9 mouse cellular contexts compared by ENCODE assay signal in the genomic region with DNA sequence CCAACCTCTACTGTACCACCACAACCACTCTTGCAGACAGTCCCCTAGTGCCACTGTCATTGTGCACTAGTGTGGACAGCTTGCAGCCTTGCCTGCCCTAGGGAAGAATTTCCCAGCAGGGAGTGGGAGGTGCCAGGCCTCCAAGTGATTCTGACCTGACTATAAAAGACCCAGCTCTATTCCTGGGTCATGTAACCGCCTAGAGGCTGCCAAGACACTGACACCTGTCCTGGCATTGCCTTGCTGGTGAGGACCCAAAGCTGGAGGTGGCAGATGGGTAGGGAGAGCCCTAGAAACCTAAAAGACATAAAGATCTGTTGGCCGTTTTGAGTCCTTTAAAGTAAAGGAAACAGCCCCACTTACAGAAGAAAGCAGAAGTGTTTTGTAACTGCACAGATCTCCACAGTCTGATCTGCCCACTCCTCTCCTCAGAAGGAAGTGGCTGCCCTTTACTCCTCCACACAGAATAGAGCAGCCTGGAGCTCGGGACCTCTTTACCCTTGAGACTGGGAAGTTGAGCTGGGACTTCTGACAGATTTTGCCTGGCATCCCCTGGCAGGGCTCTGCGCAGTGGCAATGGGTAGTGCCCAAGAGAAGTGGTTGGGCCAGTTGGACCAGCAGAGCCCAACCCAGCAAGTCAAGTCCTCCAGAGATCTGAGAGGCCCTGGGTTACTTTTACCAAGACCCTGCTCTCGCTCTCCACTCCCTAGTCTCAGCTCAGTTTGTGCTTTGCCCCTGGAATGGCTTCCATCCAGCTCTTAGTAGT. TPM values are rescaled to one million over a fixed set of nuclear protein-coding genes. Genes with fewer than 3 reads are reported as not detected.
A peak's percentile ranks its signal among the peaks of the same experiment; 100 is the strongest.
DNase-seq lines count a peak whose midpoint lies in the region; ATAC-seq and TF ChIP-seq lines count a peak whose summit lies in the region.
"Had no signal": no experiment of that assay in that cellular context is flagged by ENCODE, and none has a peak within 500 bp of the region (broad histone marks: within the 10 kb centered on the region; RNA-seq: fewer than 3 reads in every experiment).

No protein-coding gene starts in this region.

- H3K36me3 ChIP-seq in G1E (replicated peaks) = no peaks in the 10 kb centered on the region
- H3K36me3 ChIP-seq in heart, embryonic 16.5 days (ENCODE audit: control insufficient read depth, insufficient read depth) = no peaks in the 10 kb centered on the region
- no peaks in the 10 kb centered on the region for H3K36me3 ChIP-seq in lung, embryonic 16.5 days (ENCODE audit: control insufficient read depth, insufficient read depth, low read length)
- no peaks in the 10 kb centered on the region for H3K36me3 ChIP-seq in forebrain, embryonic 15.5 days
- no peaks in the 10 kb centered on the region for H3K36me3 ChIP-seq in midbrain, embryonic 10.5 days
- H3K36me3 ChIP-seq: limb, embryonic 13.5 days had no signal

- no peak for TF ChIP-seq CTCF in G1E (IDR thresholded peaks at IDR 0.05; ENCODE audit: low read depth, low read length)

- H3K9ac ChIP-seq in heart, embryonic 16.5 days (ENCODE audit: low read length) = no peak overlapping the region
- H3K9ac ChIP-seq in lung, embryonic 16.5 days (ENCODE audit: low read length) = no peak overlapping the region
- H3K9ac ChIP-seq in forebrain, embryonic 15.5 days (replicated peaks) = no peak overlapping the region

- DNase-seq in cerebellum, postnatal 14 days = peak; percentile 33 to 41
- no peak for DNase-seq in cerebellum, postnatal 4 days (ENCODE audit: low spot score in 2 of 2)
- no peak for DNase-seq in G1E (ENCODE audit: low spot score)
- DNase-seq in midbrain, embryonic 10.5 days (ENCODE audit: low spot score) = no peak
- DNase-seq in adrenal gland, postnatal 36 days = no peak

- no peak overlapping the region for H3K4me2 ChIP-seq in heart, embryonic 16.5 days (ENCODE audit: low read depth, low read length)
- H3K4me2 ChIP-seq in lung, embryonic 16.5 days (ENCODE audit: low read depth, low read length) = no peak overlapping the region
- no peak overlapping the region for H3K4me2 ChIP-seq in forebrain, embryonic 15.5 days (replicated peaks)
- H3K4me2 ChIP-seq: limb, embryonic 13.5 days had no signal

- peaks cover 59% of the 10 kb centered on the region for H3K4me1 ChIP-seq in G1E (ENCODE audit: insufficient read depth, low read depth, low read length)
- peaks cover 17% of the 10 kb centered on the region for H3K4me1 ChIP-seq in heart, embryonic 16.5 days (ENCODE audit: control insufficient read depth, insufficient read depth, low read length)
- peaks cover 32% of the 10 kb centered on the region for H3K4me1 ChIP-seq in lung, embryonic 16.5 days (replicated peaks; ENCODE audit: control insufficient read depth, insufficient read depth, low read length)
- peaks cover 8% of the 10 kb centered on the region; the same call in 1 of the 2 replicates for H3K4me1 ChIP-seq in forebrain, embryonic 15.5 days
- H3K4me1 ChIP-seq in midbrain, embryonic 10.5 days = peaks cover 24% of the 10 kb centered on the region

- peaks cover 70% of the 10 kb centered on the region for H3K27me3 ChIP-seq in G1E (ENCODE audit: insufficient read depth, low read length)
- no peaks in the 10 kb centered on the region for H3K27me3 ChIP-seq in heart, embryonic 16.5 days (ENCODE audit: control insufficient read depth, insufficient read depth, low read length)
- no peaks in the 10 kb centered on the region for H3K27me3 ChIP-seq in lung, embryonic 16.5 days (ENCODE audit: control insufficient read depth, insufficient read depth, low read depth, low read length)
- H3K27me3 ChIP-seq in forebrain, embryonic 15.5 days = no peaks in the 10 kb centered on the region
- peaks cover 22% of the 10 kb centered on the region for H3K27me3 ChIP-seq in midbrain, embryonic 10.5 days (ENCODE audit: low read depth, poor library complexity, severe bottlenecking)
- H3K27me3 ChIP-seq: limb, embryonic 13.5 days had no signal

- ATAC-seq in G1E (ENCODE audit: extremely low read depth, insufficient number of reproducible peaks, low FRiP score, poor library complexity, severe bottlenecking) = peak; percentile 54; the same call in 1 of the 2 replicates
- ATAC-seq in heart, embryonic 16.5 days (replicated peaks; ENCODE audit: extremely low read depth, insufficient read depth, low FRiP score) = no peak
- ATAC-seq in lung, embryonic 16.5 days (ENCODE audit: low read depth) = peak; percentile 75
- ATAC-seq in forebrain, embryonic 15.5 days (replicated peaks) = no peak

- H3K9me3 ChIP-seq in G1E (replicated peaks) = no peaks in the 10 kb centered on the region
- H3K9me3 ChIP-seq in heart, embryonic 16.5 days (replicated peaks; ENCODE audit: control insufficient read depth, low read length) = no peaks in the 10 kb centered on the region
- H3K9me3 ChIP-seq in lung, embryonic 16.5 days (ENCODE audit: control insufficient read depth, low read length) = no peaks in the 10 kb centered on the region
- H3K9me3 ChIP-seq in forebrain, embryonic 15.5 days = no peaks in the 10 kb centered on the region
- H3K9me3 ChIP-seq in midbrain, embryonic 10.5 days (replicated peaks) = no peaks in the 10 kb centered on the region
- H3K9me3 ChIP-seq: limb, embryonic 13.5 days had no signal

- peak overlapping the region; percentile 47; the same call in 1 of the 2 replicates for H3K27ac ChIP-seq in heart, embryonic 16.5 days (ENCODE audit: low read length)
- peak overlapping the region; percentile 95 for H3K27ac ChIP-seq in lung, embryonic 16.5 days (ENCODE audit: low read length)
- no peak overlapping the region for H3K27ac ChIP-seq in forebrain, embryonic 15.5 days (replicated peaks)
- no peak overlapping the region for H3K27ac ChIP-seq in midbrain, embryonic 10.5 days (replicated peaks)
- H3K27ac ChIP-seq: limb, embryonic 13.5 days had no signal

- no peak overlapping the region for H3K4me3 ChIP-seq in G1E (ENCODE audit: low read depth, low read length)
- H3K4me3 ChIP-seq in heart, embryonic 16.5 days (ENCODE audit: low read length) = no peak overlapping the region
- H3K4me3 ChIP-seq in lung, embryonic 16.5 days (ENCODE audit: low read length) = no peak overlapping the region
- no peak overlapping the region for H3K4me3 ChIP-seq in forebrain, embryonic 15.5 days
- no peak overlapping the region for H3K4me3 ChIP-seq in midbrain, embryonic 10.5 days
- H3K4me3 ChIP-seq: limb, embryonic 13.5 days had no signal

- 67% methylated on average over 5 of the region's 5 CpGs for WGBS in heart, embryonic 16.5 days
- 48% methylated on average over 5 of the region's 5 CpGs for WGBS in lung, embryonic 16.5 days
- WGBS in forebrain, embryonic 15.5 days = 79% methylated on average over 5 of the region's 5 CpGs
- WGBS in midbrain, embryonic 10.5 days = 88% methylated on average over 5 of the region's 5 CpGs

RNA-seq across cellular contexts. Expression of a gene that starts 5.0 kb away (rescaled TPM):
- total RNA-seq in G1E (2014; fragmentation: Nextera tagmentation) = 31.3 and 43.9 TPM in 2 replicates
- 130 and 138 TPM in 2 replicates for total RNA-seq in G1E (2017)
- 37.0 and 43.6 TPM in 2 replicates for polyA plus RNA-seq in G1E (2012)
- 40.7 and 42.7 TPM in 2 replicates for polyA plus RNA-seq in heart, embryonic 16.5 days (2015; fragmentation: Nextera tagmentation; extraction: Ambion mirVana)
- polyA plus RNA-seq in lung, embryonic 16.5 days (2015; fragmentation: Nextera tagmentation; extraction: Ambion mirVana) = 53.4 and 55.4 TPM in 2 replicates
- polyA plus RNA-seq in forebrain, embryonic 15.5 days (2015; fragmentation: Nextera tagmentation; extraction: Ambion mirVana) = 32.1 and 32.3 TPM in 2 replicates
- polyA plus RNA-seq in midbrain, embryonic 10.5 days (2016; fragmentation: Nextera tagmentation; extraction: Ambion mirVana) = 20.8 and 23.2 TPM in 2 replicates
- total RNA-seq in adrenal gland, postnatal 36 days (2021) = 100 to 1,000 TPM; 101 to 162 TPM

RNA-seq across cellular contexts. Expression of a gene that starts 23.2 kb away (rescaled TPM):
- total RNA-seq in G1E (2014; fragmentation: Nextera tagmentation) = 20.8 and 26.9 TPM in 2 replicates
- 14.9 and 15.0 TPM in 2 replicates for total RNA-seq in G1E (2017)
- 2.7 and 4.4 TPM in 2 replicates for polyA plus RNA-seq in G1E (2012)
- 11.0 and 11.3 TPM in 2 replicates for polyA plus RNA-seq in heart, embryonic 16.5 days (2015; fragmentation: Nextera tagmentation; extraction: Ambion mirVana)
- polyA plus RNA-seq in lung, embryonic 16.5 days (2015; fragmentation: Nextera tagmentation; extraction: Ambion mirVana) = 17.6 and 18.1 TPM in 2 replicates
- 8.0 and 9.9 TPM in 2 replicates for polyA plus RNA-seq in forebrain, embryonic 15.5 days (2015; fragmentation: Nextera tagmentation; extraction: Ambion mirVana)
- 14.8 and 15.3 TPM in 2 replicates for polyA plus RNA-seq in midbrain, embryonic 10.5 days (2016; fragmentation: Nextera tagmentation; extraction: Ambion mirVana)
- total RNA-seq in adrenal gland, postnatal 36 days (2021) = 10 to 100 TPM; 25.5 to 33.2 TPM

Comparison
In these comparisons a context has a peak if more than half of its experiments do, and no peak if none do; other contexts are left out.
1. DNase-seq: peak in cerebellum, postnatal 14 days (2 of 2); none in cerebellum, postnatal 4 days (0 of 2), G1E (single experiment), midbrain, embryonic 10.5 days (single experiment) and adrenal gland, postnatal 36 days (0 of 2).
2. ATAC-seq: peak in G1E (single experiment) and lung, embryonic 16.5 days (single experiment); none in heart, embryonic 16.5 days (single experiment) and forebrain, embryonic 15.5 days (single experiment).
3. H3K27ac ChIP-seq: peak in heart, embryonic 16.5 days (single experiment) and lung, embryonic 16.5 days (single experiment); none in forebrain, embryonic 15.5 days (single experiment) and midbrain, embryonic 10.5 days (single experiment).